Mouse (Mus musculus) MEL (cell line): ENCODE measurements around the gene Ugt1a9.

Experiments used
- CTCF ChIP-seq, 3 experiments: IDR thresholded peaks in 2 of 3; conservative IDR thresholded peaks in 1 of 3; 2 replicates each; pipeline ENCODE4 v1.5.1; 2011 to 2012; ENCODE audit warnings: low read length in 3 of 3, low read depth in 2 of 3, mild to moderate bottlenecking in 2 of 3, improper control_type of control experiment in 1 of 3, inconsistent platforms in 1 of 3, mixed read lengths in 1 of 3, moderate library complexity in 1 of 3; ENCODE audit not compliant: control insufficient read depth in 1 of 3, insufficient read depth in 1 of 3, poor library complexity in 1 of 3, severe bottlenecking in 1 of 3
- MYB ChIP-seq: IDR thresholded peaks from 2 replicates; pipeline ENCODE4 v1.6.1; 2011; ENCODE audit warnings: mild to moderate bottlenecking, low read depth, low read length, improper control_type of control experiment

GRCm38 (mm10) chr1:88104667-88105430, 34.2 kb downstream of the Ugt1a9 start:
- TF ChIP-seq CTCF (IDR thresholded peaks at IDR 0.05 in 2 of 3, conservative IDR thresholded peaks at IDR 0.05 in 1 of 3; ENCODE audit: control insufficient read depth in 1 of 3, insufficient read depth in 1 of 3, low read depth in 2 of 3, low read length in 3 of 3, poor library complexity in 1 of 3, severe bottlenecking in 1 of 3) (no peak), MYB (no peak)
